Mouse (Mus musculus): ENCODE results near the gene Arhgap40.

Arhgap40 gene

DNA sequence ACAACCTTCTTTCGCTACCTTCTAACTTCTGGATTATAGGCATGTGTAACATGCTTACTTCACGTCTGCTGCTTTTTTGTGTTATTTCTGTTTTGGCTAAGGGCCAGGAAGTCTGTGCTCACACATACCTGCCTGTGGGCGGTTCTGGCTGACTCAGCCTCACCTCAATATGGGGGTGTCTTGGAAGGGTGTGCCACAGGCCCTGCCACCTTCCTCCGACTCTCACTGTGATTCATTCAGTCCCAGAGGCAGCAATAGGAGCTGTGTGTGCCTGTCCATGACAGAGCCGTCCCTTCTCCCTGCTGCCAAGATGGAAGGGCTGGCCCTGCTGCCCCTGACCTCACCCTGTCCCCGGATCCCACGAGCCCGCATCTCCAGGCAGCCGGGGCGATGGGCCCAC, at the start of gene Arhgap40:
TSS of gene Arhgap40 (plus strand) at position 269 of the 400 bp plus-strand sequence.
- no peak for DNase-seq

DNA sequence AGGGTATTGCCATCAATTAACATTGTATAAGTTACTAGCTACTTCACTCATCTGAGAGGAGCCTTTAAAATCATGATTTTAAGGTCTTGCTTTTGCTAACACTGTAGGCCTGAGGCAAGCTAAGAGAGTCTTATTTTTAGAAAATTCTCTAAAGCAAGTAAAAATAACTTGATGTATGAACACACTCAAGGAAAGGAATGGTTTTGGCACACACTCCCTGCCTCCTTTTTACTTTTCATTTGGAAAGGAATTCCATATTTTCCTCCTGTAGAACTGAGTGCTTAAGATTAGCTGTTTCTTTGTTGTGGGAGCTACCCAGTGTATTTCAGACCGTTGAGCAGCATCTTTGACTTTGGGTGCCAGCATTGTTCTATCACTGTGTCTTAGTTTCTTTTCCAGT, 38.4 kb upstream of the Arhgap40 start:
- DNase-seq, result no peak

DNA sequence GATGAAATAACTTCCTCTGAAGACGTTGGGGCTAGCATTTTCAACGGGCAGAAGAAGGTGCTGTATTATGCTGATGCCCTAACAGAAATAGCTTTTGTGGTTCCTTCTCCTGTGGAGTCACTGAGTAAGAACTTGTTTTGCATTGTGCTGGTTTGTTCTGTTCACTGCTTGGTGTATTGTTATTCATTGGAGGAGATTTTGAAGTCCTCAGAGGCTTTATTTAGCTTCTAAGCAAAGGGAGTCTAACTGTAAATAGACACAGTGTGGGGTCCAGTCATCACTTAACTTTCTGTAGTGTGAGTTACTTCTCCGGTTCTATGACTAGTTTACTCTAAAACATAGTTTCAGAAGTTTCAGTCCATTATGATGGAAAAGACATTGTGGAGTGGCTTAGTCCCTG, 35.0 kb upstream of the Arhgap40 start:
- DNase-seq, result no peak

DNA sequence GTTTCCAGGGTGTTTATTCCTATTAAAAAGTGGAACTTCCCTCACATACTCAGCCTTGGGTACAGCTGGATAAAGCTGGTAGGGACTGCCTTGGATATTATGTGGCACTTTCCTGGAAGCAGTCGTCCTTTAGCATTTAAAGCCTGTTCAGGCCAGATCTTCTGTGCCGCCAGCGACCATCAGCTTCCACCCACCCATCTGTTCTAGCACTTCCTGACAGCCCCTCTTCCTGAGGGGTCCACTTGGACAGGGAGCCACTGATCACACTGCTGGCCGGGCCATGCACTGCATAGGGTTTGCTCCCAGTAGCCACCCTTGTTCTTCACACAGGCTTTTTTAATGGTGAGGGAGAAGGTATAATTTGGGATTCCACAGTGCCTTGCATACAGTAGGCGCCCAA, 14.1 kb upstream of the Arhgap40 start:
- DNase-seq, result no peak

DNA sequence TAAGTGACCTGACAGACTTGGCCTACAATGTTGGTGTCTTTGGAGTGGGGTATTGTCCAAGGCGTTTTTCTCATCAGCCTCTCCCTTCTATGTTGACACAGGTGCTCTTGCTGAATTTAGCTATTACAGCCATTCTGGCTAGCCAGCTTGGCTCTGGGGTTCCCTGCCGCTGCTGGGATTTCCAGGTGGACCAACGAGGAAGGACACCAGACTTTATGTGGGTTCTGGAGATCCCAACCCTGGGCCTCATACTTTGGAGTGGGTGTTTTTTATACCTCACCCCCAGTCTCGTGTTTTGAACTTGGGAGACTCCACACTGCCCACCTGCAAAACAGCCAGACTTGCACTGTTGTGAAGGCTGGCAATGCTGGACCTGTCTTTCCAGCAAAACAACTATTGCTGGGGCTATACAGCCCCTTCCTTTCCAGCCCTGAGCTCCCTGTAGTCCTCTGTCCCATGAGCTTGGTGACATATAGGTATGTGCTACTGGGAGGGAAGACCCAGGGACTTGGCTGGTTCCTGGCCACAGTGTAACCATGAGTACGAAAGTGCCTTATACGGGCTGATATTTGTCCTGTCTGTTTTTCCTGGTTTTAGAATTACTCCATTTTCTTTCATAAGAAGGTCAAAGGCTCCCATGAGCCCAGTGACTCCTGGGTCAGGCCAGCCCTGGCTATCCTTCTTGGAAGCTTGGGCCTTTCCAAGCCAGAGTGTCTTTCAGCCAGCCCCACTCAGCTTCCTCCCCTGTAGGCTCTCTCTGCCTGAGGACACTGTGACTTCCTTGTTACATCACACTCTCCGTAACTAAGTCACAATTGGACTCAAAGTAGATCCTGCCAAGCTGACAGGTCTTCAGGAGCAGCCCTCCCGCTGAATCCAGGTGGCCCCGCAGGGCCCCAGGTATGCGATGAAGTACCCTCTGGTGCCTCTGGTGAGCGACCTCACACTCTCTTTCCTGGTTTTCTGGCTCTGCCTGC, 10.5 kb upstream of the Arhgap40 start, which contains the start of gene Adig:
TSS of gene Adig (plus strand) at position 777 of the 977 bp plus-strand sequence.
- no peak for DNase-seq

DNA sequence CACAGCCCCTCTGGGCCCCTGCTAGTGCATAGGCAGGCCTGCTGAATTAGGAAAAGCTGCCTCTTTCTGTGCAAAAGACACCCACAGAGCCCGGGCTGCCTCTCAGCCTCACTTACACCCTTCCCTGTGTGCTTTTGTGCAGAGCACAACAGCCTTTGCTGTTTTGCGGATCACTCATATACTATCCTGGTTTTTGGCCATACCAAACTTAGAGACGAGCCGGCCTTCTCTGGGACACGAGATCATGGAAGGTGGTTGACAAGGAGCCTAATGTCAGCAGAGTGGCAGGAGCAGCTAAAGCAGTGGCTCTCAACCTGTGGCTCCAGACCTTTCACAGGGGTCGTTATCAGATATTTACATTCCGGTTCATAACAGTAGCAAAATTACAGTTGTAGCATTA, 9.4 kb upstream of the Arhgap40 start:
- no peak for DNase-seq

DNA sequence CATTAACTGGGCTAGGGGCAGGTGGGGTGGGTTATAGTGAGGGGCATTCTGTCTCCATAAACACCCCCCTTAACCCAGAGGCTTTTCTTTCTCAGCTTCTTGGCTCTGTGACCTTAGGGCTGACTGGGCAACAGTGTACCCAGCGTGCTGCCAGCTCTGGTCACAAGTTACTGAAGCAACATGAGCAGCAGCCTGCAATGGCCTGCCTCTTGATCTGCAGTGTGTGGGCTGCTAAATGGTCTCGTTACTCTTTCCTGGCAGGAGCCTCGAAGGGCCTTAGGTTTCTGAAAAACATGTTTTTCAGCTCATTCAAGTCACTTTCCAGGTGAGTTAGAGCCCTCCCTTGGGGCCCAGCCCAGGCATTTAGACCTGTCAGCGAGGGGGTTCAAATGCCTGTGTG, 8.9 kb upstream of the Arhgap40 start:
- no peak for DNase-seq

DNA sequence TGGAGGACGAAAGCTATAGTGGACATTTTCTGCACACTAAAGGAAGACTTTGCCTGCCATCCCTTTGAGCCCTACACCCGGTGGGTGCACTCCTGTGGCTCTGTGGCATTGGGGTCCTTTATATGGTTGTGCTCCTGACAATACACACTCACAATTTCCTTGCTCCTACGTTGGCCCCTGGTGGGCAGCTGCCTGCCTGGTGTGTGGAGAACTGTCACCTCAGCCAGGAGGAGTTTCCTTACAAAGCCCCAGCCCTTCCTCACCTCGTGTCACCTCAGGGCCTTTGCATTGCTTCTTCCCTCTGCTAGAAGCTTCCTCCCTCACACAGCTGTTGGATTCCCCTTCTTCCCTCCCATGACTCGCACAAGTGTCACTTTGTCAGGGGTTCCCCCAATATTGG, 6.1 kb upstream of the Arhgap40 start:
- no peak for DNase-seq

DNA sequence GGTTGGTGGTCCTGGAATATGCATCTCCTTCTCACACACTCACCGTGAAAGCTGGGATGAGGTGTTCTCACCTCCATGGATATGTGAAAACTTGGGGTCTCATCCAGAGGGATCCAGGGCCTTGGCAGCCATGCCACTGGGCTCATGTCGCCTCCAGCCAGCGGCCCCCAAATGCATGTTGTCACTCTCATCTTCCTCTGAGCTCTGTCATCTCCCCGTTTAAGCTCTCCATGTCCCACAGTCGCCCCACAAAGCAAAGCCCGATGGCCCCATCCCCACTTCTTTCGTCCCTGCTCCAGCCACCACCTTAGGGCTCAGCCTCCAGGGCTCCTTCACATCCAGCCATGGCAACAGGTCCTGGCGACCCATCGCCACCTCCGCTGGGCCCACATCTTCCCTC, 5.5 kb upstream of the Arhgap40 start:
- no peak for DNase-seq

DNA sequence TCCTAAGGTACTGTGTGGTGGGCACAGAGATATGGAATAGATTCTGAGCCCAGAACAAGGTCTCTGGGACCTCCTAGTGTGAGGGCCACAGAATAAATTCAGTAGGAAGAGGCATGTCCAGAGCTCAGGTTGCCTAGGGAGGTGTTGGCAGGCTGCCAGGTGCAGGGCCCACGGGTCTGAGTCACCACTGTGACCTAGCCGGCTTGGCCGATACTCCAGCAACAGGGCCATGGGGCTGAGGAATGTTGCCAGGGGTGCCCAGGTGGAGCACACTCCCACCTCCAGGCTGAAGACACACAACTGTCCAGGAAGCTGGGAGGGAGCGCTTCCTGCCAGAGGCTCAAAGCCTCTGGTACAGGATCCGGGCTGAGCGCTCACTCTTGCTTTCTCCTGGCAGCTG, 1.9 kb upstream of the Arhgap40 start:
- no peak for DNase-seq

DNA sequence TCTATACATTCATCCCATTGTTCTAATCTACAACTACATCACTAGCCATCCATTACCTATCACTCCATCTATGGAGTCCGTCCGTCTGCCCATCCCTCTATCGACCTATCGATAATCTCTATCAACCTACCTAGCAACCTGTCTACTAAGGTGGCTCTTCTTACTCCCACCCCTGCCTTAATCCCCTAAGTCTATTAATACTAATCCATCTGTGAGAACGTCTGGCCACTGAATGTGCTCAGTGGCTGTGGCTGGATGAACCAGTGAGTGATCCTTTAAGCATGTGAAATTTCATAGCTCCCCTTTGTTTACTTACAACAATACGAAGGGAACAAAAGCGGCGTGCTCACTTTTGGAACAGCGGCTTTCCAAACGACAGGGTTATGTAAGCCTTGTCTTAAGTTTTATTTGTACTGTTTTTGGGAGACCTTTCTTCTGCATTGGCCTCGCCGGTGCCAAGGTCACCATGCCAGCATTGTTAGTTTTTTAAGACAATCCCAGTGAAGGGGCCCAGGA, 1.3 kb downstream of the Arhgap40 start:
- no peak for DNase-seq

DNA sequence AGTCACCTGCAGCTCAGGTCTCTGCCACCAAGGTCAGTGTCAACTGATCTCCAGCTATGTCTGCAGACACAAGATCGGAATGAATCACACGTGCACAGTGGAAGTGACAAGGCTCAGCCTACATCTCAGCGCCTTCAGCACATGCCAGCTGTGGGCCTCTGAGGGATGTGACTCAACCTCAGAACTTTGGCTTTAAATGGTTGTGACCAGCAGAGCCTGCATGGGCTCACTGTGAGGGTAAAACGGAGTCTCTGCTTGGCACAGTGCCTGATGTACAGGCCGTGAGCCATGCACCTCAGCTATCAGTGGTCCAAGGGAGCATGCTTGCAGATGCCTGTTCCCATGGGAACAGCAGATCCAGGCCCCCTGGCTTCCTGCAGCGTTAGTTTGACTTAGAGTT, 6.0 kb downstream of the Arhgap40 start:
- no peak for DNase-seq

DNA sequence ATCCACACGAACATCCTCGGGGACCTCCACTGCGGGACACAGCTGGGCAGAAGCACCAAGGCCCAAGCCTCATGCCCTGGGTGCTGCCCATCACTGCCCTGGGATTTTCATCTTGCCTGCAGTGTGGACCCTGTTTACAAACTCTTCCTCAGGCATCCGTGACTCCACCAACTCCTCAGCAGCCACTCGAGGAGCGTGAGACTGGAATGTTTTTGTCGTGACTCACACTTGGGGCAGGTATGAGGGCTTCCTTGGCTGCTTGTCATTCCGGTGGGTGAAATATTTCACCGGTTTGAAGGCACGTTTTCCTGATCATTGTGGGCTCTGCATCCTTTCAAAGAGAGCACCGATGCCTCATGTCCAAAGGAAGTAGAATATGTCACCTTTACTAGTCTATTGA, 6.5 kb downstream of the Arhgap40 start:
- no peak for DNase-seq

DNA sequence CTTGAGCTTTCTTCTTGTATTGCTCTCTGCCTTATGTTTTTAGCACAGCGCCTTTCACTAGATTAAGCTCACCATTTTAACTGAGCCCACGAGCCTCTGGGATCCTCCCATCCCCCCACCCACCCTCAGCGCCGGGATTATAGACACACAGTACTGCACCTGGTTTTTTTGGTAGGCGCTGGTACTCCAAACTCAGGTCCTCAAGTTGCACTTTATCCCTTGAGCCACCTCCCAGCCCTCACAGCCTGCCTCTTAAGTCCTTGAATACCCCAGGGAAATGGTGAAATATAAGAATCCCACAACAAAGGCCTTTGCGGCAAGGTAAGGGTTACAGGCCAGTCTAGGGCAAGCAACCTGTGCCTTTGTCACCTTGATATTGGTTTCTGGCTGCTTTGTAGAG, 7.2 kb downstream of the Arhgap40 start:
- DNase-seq, result no peak

DNA sequence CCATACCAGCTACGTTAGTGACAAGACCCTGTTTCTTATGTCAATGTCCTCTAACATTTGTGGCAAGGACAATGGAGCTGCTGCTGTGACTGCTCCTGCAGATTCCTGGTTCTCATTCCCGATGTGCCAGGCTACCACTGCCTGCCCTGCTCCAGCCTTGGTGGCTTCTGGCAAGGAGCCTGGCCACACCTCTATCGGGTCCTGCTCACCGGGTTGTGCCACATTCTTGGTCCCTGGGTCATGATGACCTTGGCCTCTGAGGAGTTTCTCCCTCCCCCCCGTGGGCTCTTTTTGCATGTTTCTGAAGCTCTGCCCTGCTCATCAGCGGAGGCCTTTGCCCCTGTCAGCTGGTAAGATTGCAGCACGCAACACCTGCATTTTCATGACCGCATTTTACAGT, 10.5 kb downstream of the Arhgap40 start:
- no peak for DNase-seq

DNA sequence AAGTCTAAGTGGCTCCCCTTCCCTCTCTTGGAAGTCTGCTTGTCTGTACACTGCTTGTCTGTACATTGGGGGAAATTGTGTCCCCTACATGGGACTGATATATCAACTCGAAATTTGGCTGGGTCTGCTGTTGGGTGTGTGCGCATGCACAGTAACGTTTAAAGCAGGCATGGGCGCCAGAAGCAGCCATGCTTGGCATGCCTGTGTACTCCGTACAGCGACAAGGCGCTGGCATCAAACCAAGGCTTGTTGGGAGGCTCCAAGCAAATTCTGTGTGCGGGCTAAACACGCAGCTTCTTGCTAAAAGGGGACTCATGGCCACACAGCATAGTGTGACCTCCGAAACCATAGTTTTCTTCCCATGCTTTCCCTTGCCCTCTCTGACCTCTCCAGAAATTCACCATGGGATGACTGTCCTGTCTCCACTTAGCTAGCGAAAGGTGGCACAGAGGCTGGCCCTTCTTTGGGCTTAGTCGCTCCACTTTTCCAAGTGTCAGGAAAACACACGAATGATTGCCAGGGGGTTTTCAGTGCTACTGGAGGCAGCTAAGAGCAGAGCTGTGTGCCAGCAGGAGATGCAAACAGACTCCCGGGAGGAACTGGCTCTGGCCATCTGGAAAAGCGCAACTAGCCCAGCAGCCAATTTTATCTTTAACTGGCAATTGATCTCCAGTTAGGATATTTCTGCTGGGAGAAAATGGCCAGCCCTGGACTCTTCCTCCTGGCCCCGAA, 11.7 kb downstream of the Arhgap40 start:
- no peak for DNase-seq

DNA sequence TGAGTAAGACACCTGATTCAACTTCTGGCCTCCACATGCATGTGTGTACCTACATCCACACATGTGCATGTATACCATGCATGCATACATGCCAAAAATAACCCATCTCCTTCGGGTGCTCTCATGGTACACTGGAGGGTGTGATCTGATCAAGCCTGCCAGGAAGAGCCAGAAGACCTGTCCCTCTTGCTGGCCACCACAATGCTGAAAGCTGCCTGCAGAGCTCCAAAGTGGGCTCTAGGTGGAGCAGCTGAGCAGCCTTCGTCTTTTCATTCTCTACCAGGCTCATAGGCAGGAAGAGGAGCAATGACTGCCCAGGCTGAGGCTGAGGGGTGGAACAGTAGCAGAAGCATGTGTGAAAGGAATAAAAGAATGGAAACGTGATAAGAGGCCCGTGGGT, 21.5 kb downstream of the Arhgap40 start:
- peak; percentile 14 for DNase-seq

DNA sequence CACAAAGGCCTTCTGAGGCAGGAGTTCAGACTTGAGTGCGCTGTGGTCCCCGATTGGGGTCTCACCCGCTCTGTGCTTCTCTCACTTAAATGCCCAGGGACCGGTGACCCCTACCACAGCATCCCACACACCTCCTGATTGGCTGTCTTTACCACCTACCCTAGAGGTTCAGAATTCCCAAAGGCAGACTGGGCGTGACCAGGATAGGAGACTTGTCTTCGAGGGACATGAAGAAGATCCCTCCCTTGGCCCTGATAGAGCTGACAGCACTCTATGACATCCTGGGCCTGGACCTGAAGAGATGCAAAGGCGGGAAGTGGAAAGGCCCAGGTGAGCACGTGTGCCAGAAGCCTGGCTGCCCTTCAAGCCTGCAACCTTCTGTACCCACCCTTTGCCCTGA, 22.0 kb downstream of the Arhgap40 start:
- no peak for DNase-seq

DNA sequence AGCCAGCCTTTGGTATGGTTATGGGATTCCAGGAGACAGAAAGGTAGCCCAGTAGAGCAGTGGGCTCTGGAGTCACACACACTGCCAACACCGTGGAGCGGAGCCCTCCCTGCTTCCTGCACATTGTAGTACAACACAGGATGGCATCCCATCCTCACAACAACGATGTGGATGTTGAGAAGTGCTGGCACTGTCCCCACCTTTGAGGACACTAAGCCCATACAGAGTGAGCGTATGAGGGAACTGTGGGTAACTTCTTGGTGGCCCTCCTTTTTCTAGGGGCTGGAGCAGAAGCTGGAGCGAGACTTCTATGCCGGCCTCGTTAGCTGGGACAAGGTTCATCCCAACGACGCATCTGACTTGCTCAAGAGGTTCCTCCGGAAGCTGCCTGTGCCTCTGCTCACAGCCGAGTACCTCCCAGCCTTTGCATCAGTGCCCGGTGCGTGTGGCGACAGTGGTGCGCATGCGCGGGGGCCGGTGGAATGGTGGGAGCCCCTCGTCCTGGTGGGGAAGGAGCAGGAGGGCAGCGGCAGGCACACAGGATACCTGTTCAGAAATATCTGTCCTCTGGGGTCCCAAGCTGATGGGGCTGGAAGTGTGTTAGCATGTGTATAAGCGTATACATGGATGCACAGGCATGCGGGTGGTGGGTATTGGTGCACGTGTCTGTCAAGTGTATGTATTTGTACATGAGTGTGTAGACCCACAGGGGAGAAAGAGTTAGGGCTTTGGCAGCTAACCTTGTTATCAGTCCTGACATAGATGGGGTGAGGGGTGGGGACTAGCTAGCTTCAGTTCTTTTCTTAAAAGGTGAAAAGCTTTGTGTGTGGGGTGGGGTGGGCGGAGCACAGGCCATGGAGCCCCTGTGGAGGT, 27.1 kb downstream of the Arhgap40 start:
- DNase-seq, result no peak

DNA sequence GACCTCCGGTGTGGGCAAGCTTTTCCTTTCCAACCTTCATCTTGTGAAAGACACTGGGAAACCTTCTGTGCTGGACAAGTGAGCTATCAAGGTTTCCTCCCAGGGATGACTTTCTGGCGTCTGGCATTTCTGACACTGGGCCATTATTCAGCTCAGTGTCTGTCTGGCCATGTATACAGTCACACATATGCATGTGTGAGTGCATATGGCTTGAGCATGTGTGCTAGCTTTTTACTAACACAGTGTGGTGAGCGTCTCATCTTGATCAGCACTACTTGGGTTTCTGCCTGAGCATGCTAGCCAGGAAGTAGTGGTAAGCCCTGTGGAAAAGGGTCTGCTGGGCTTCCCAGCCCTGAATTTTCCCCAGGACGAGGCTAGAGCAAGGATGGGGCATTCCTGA, 28.7 kb downstream of the Arhgap40 start:
- no peak for DNase-seq

DNA sequence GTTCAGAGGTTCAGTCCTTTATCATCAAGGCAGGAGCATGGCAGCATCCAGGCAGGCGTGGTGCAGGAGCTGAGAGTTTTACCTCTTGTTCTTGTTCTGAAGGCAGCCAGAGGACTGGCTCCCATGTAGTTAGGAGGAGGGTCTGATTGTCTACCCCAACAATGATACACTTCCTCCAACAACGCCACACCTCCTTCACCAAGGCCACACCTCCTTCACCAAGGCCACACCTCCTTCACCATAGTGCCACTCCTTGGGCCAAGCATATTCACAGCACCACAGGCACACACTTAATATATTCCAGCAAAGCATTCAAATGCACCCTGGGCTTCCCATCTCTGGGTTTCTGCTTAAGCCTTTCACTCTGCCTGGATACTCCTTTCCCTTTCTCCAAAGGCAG, 32.7 kb downstream of the Arhgap40 start:
- no peak for DNase-seq

DNA sequence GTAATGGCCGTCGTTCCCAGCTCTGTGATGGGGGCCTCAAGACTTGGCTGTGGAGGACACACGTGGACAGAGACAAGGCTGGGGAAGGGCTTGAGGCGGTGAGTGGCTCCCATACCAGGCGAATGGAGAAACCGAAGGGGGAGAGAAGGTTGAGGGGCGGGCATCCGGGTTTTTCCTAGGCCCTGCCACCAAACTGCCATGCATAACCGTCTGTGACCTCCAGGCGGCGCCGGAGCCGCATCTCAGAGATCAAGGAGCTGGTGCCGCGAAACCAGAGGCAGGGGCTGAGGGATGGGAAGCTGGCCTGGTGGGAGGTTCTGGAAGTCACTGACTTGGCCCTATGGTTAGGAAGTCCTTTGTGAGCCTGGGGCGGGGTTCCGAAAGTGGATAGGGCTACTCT, 34.2 kb downstream of the Arhgap40 start:
- peak; percentile 44 for DNase-seq

DNA sequence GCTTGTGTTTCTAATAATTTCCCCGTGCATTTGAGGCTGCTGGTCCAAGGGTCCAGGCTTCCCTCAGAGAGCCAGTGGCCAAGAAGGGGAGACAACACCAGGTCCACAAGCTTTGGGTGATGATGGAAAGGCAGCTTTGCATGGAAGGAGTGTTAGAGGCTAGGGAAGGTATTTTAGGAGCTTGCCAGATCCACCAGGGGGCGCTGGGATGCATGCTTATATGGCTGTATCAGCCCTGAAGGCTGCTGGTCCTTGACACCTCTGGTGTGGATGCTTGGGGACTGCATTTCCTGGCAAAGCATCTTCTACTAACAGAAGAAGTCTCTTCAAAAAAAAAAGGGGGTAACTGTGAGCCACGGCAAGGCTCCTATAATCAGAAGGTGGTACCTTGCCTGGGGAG, 37.5 kb downstream of the Arhgap40 start:
- DNase-seq, result peak; percentile 50

Data from cerebellum, adult 9-11 months (tissue).